Mouse (Mus musculus): ENCODE measurements around the gene 1700030K09Rik. TPM values are rescaled to one million over a fixed set of nuclear protein-coding genes. Genes with fewer than 3 reads are reported as not detected.

1700030K09Rik gene
- polyA plus RNA-seq, 1 experiment from 2014 or later: 24.5 TPM

- Histone ChIP-seq H3K27me3 (replicated peaks; ENCODE audit: control insufficient read depth, insufficient read depth, low read length) (no peaks in the 10 kb centered on the region), H3K36me3 (ENCODE audit: control insufficient read depth, insufficient read depth) (no peaks in the 10 kb centered on the region), H3K4me2 (ENCODE audit: low read length) (peak within 1 kb of the TSS; percentile 72), H3K4me1 (replicated peaks; ENCODE audit: control insufficient read depth, insufficient read depth, low read length) (peaks cover 37% of the 10 kb centered on the region), H3K9me3 (ENCODE audit: control insufficient read depth, low read length) (no peaks in the 10 kb centered on the region), H3K9ac (replicated peaks; ENCODE audit: low read depth, low read length) (peak within 1 kb of the TSS; percentile 94), H3K27ac (ENCODE audit: low read length) (peak within 1 kb of the TSS; percentile 90), H3K4me3 (replicated peaks; ENCODE audit: low read length) (peak within 1 kb of the TSS; percentile 89)
- ATAC-seq: peak; percentile 98
- WGBS: under 1% methylated on average over 48 of the region's 48 CpGs
These were observed 22.0 kb upstream of the 1700030K09Rik start, which contains the start of gene Eps15l1 for GRCm38 (mm10) chr8:72421362-72422335. TSS of gene Eps15l1 (minus strand) at chr8:72421460.

- Histone ChIP-seq H3K4me3 (replicated peaks; ENCODE audit: low read length) (no peak overlapping the region), H3K36me3 (ENCODE audit: control insufficient read depth, insufficient read depth) (no peaks in the 10 kb centered on the region), H3K9ac (replicated peaks; ENCODE audit: low read depth, low read length) (no peak overlapping the region), H3K9me3 (ENCODE audit: control insufficient read depth, low read length) (no peaks in the 10 kb centered on the region), H3K27me3 (replicated peaks; ENCODE audit: control insufficient read depth, insufficient read depth, low read length) (no peaks in the 10 kb centered on the region), H3K4me1 (replicated peaks; ENCODE audit: control insufficient read depth, insufficient read depth, low read length) (peaks cover 27% of the 10 kb centered on the region), H3K27ac (ENCODE audit: low read length) (no peak overlapping the region), H3K4me2 (ENCODE audit: low read length) (no peak overlapping the region)
- no peak for ATAC-seq
- 44% methylated on average over 1 of the region's 1 CpGs for WGBS
These were observed 20.8 kb upstream of the 1700030K09Rik start for GRCm38 (mm10) chr8:72422926-72423325.

GRCm38 (mm10) chr8:72429676-72430075 lies 14.0 kb upstream of the 1700030K09Rik start:
- Histone ChIP-seq H3K4me3 (replicated peaks; ENCODE audit: low read length) (no peak overlapping the region), H3K4me2 (ENCODE audit: low read length) (no peak overlapping the region), H3K9me3 (ENCODE audit: control insufficient read depth, low read length) (no peaks in the 10 kb centered on the region), H3K36me3 (ENCODE audit: control insufficient read depth, insufficient read depth) (no peaks in the 10 kb centered on the region), H3K9ac (replicated peaks; ENCODE audit: low read depth, low read length) (no peak overlapping the region), H3K27me3 (replicated peaks; ENCODE audit: control insufficient read depth, insufficient read depth, low read length) (no peaks in the 10 kb centered on the region), H3K4me1 (replicated peaks; ENCODE audit: control insufficient read depth, insufficient read depth, low read length) (no peaks in the 10 kb centered on the region), H3K27ac (ENCODE audit: low read length) (no peak overlapping the region)
- ATAC-seq: no peak
- WGBS: 63% methylated on average over 13 of the region's 13 CpGs

GRCm38 (mm10) chr8:72434952-72435351 lies 8.7 kb upstream of the 1700030K09Rik start:
- Histone ChIP-seq H3K4me2 (ENCODE audit: low read length) (no peak overlapping the region), H3K27me3 (replicated peaks; ENCODE audit: control insufficient read depth, insufficient read depth, low read length) (no peaks in the 10 kb centered on the region), H3K27ac (ENCODE audit: low read length) (no peak overlapping the region), H3K4me3 (replicated peaks; ENCODE audit: low read length) (no peak overlapping the region), H3K9me3 (ENCODE audit: control insufficient read depth, low read length) (no peaks in the 10 kb centered on the region), H3K4me1 (replicated peaks; ENCODE audit: control insufficient read depth, insufficient read depth, low read length) (no peaks in the 10 kb centered on the region), H3K9ac (replicated peaks; ENCODE audit: low read depth, low read length) (no peak overlapping the region), H3K36me3 (ENCODE audit: control insufficient read depth, insufficient read depth) (no peaks in the 10 kb centered on the region)
- WGBS: 25% methylated on average over 2 of the region's 2 CpGs
- ATAC-seq: no peak

- Histone ChIP-seq H3K27me3 (replicated peaks; ENCODE audit: control insufficient read depth, insufficient read depth, low read length) (no peaks in the 10 kb centered on the region), H3K4me3 (replicated peaks; ENCODE audit: low read length) (no peak overlapping the region), H3K36me3 (ENCODE audit: control insufficient read depth, insufficient read depth) (no peaks in the 10 kb centered on the region), H3K9me3 (ENCODE audit: control insufficient read depth, low read length) (no peaks in the 10 kb centered on the region), H3K27ac (ENCODE audit: low read length) (no peak overlapping the region), H3K4me1 (replicated peaks; ENCODE audit: control insufficient read depth, insufficient read depth, low read length) (no peaks in the 10 kb centered on the region), H3K4me2 (ENCODE audit: low read length) (no peak overlapping the region), H3K9ac (replicated peaks; ENCODE audit: low read depth, low read length) (no peak overlapping the region)
- ATAC-seq: no peak
- WGBS: 67% methylated on average over 8 of the region's 8 CpGs
These were observed 5.2 kb upstream of the 1700030K09Rik start for GRCm38 (mm10) chr8:72438248-72439015.

GRCm38 (mm10) chr8:72443994-72444350 lies 292 bp downstream of the 1700030K09Rik start:
- Histone ChIP-seq H3K36me3 (ENCODE audit: control insufficient read depth, insufficient read depth) (no peaks in the 10 kb centered on the region), H3K4me2 (ENCODE audit: low read length) (peak overlapping the region; percentile 51), H3K27me3 (replicated peaks; ENCODE audit: control insufficient read depth, insufficient read depth, low read length) (no peaks in the 10 kb centered on the region), H3K4me3 (replicated peaks; ENCODE audit: low read length) (peak overlapping the region; percentile 46), H3K9ac (replicated peaks; ENCODE audit: low read depth, low read length) (peak overlapping the region; percentile 65), H3K4me1 (replicated peaks; ENCODE audit: control insufficient read depth, insufficient read depth, low read length) (peaks cover 15% of the 10 kb centered on the region), H3K9me3 (ENCODE audit: control insufficient read depth, low read length) (no peaks in the 10 kb centered on the region), H3K27ac (ENCODE audit: low read length) (peak overlapping the region; percentile 17; the same call in 1 of the 2 replicates)
- ATAC-seq: peak; percentile 65
- 48% methylated on average over 6 of the region's 6 CpGs for WGBS

- no peak for ATAC-seq
- WGBS: 91% methylated on average over 6 of the region's 6 CpGs
- Histone ChIP-seq H3K9me3 (ENCODE audit: control insufficient read depth, low read length) (no peaks in the 10 kb centered on the region), H3K9ac (replicated peaks; ENCODE audit: low read depth, low read length) (no peak overlapping the region), H3K4me2 (ENCODE audit: low read length) (no peak overlapping the region), H3K27ac (ENCODE audit: low read length) (no peak overlapping the region), H3K4me1 (replicated peaks; ENCODE audit: control insufficient read depth, insufficient read depth, low read length) (peaks cover 15% of the 10 kb centered on the region), H3K36me3 (ENCODE audit: control insufficient read depth, insufficient read depth) (peaks cover 2% of the 10 kb centered on the region; the same call in 1 of the 2 replicates), H3K27me3 (replicated peaks; ENCODE audit: control insufficient read depth, insufficient read depth, low read length) (no peaks in the 10 kb centered on the region), H3K4me3 (replicated peaks; ENCODE audit: low read length) (no peak overlapping the region)
These were observed 1.4 kb downstream of the 1700030K09Rik start for GRCm38 (mm10) chr8:72445071-72445470.

GRCm38 (mm10) chr8:72451516-72451915 lies 7.8 kb downstream of the 1700030K09Rik start:
- H3K27ac ChIP-seq (ENCODE audit: low read length): no peak overlapping the region
- H3K27me3 ChIP-seq (replicated peaks; ENCODE audit: control insufficient read depth, insufficient read depth, low read length): no peaks in the 10 kb centered on the region

GRCm38 (mm10) chr8:72453904-72454303 lies 10.2 kb downstream of the 1700030K09Rik start:
- Histone ChIP-seq H3K27me3 (replicated peaks; ENCODE audit: control insufficient read depth, insufficient read depth, low read length) (no peaks in the 10 kb centered on the region), H3K9ac (replicated peaks; ENCODE audit: low read depth, low read length) (no peak overlapping the region), H3K4me1 (replicated peaks; ENCODE audit: control insufficient read depth, insufficient read depth, low read length) (no peaks in the 10 kb centered on the region), H3K9me3 (ENCODE audit: control insufficient read depth, low read length) (no peaks in the 10 kb centered on the region), H3K4me3 (replicated peaks; ENCODE audit: low read length) (no peak overlapping the region), H3K36me3 (ENCODE audit: control insufficient read depth, insufficient read depth) (peaks cover 25% of the 10 kb centered on the region), H3K4me2 (ENCODE audit: low read length) (no peak overlapping the region), H3K27ac (ENCODE audit: low read length) (no peak overlapping the region)
- ATAC-seq: no peak
- 94% methylated on average over 2 of the region's 2 CpGs for WGBS

More at GRCm38 (mm10) chr8:72451516-72451915, 7.8 kb downstream of the 1700030K09Rik start:
- no peak for ATAC-seq
- Histone ChIP-seq H3K4me1 (replicated peaks; ENCODE audit: control insufficient read depth, insufficient read depth, low read length) (peaks cover 5% of the 10 kb centered on the region; the same call in 1 of the 2 replicates), H3K36me3 (ENCODE audit: control insufficient read depth, insufficient read depth) (peaks cover 20% of the 10 kb centered on the region), H3K9me3 (ENCODE audit: control insufficient read depth, low read length) (no peaks in the 10 kb centered on the region), H3K4me2 (ENCODE audit: low read length) (no peak overlapping the region), H3K9ac (replicated peaks; ENCODE audit: low read depth, low read length) (no peak overlapping the region), H3K4me3 (replicated peaks; ENCODE audit: low read length) (no peak overlapping the region)
- 91% methylated on average over 8 of the region's 8 CpGs for WGBS

Data from forebrain, embryonic 16.5 days (tissue).